Mouse (Mus musculus): ENCODE measurements around the gene Neurl3. TPM values are rescaled to one million over a fixed set of nuclear protein-coding genes. Genes with fewer than 3 reads are reported as not detected.

Gene Neurl3
- total RNA-seq, 1 experiment: 0.18 TPM

DNA sequence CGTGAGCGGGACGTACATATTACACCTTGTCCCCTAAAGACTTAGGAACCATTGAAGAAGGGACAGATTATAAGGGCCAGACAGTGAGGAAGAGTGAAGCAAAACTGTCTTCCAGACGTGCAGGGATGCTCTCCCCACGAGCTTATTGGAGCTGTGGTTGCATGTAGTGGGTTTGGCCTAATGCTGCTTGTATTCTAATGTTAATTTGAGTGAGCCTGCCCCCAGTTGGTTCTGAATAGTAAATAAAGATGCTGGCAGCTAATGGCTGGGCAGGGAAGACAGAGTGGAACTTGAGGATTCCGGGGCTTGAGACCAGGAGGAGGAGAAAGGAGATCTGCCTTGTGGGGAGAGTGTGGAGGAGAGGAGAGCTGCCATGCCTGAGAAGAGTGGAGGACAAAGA is 27.8 kb downstream of the Neurl3 start:
- H3K27ac ChIP-seq (ENCODE audit: insufficient read depth, low read depth, low read length, poor library complexity, severe bottlenecking): no peak overlapping the region
- no peaks in the 10 kb centered on the region for H3K9me3 ChIP-seq (ENCODE audit: control insufficient read depth, insufficient read depth, low read depth, low read length)
- no peak for DNase-seq (ENCODE audit: low read depth, low spot score)
- H3K9ac ChIP-seq (ENCODE audit: insufficient read depth, low read depth, low read length, poor library complexity, severe bottlenecking): no peak overlapping the region
- no peak for TF ChIP-seq HCFC1 (IDR thresholded peaks at IDR 0.05; ENCODE audit: borderline replicate concordance, insufficient read depth, low read length)
- no peak for TF ChIP-seq MAFK (IDR thresholded peaks at IDR 0.05; ENCODE audit: insufficient read depth, low read depth, low read length)
- TF ChIP-seq ZC3H11A (IDR thresholded peaks at IDR 0.05; ENCODE audit: borderline replicate concordance, low read depth, low read length): no peak
- TF ChIP-seq ZNF384 (IDR thresholded peaks at IDR 0.05; ENCODE audit: low read depth, low read length): no peak
- no peak for TF ChIP-seq CHD2 (IDR thresholded peaks at IDR 0.05; ENCODE audit: low read depth, low read length)
- no peak overlapping the region for H3K4me3 ChIP-seq (ENCODE audit: insufficient read depth in 1 of 2, low read depth in 1 of 2, low read length in 2 of 2, poor library complexity in 1 of 2, severe bottlenecking in 1 of 2)
- H3K36me3 ChIP-seq (ENCODE audit: control insufficient read depth, insufficient read depth, low read length, poor library complexity, severe bottlenecking): no peaks in the 10 kb centered on the region
- H3K4me1 ChIP-seq (ENCODE audit: control insufficient read depth in 2 of 2, insufficient read depth in 2 of 2, low read length in 2 of 2, poor library complexity in 1 of 2): peaks cover 0 to 15% of the 10 kb centered on the region in 2 experiments
- in situ Hi-C loops (cut with MboI; ENCODE audit: low sequenced_read_pairs in 2 of 2, unreplicated experiment in 2 of 2): no loop called here

DNA sequence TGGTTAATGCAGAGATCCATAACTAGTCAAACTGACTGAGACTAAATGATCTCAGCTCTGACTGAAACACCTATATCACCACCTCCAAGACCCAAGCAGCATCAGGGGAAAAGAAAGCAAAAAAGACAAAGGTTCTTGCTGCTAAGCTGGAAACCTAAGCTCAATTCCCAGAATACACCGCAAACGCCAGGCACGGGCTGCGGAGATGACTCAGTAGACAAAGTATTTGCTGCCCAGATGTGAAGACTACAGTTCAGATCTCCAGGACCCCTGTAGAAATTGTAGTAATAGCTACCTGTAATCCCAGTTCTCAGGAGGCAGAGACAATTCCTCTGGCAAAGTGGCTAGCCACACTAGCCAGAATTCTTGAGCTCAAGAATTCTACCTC is 29.7 kb downstream of the Neurl3 start:
- H3K36me3 ChIP-seq (ENCODE audit: control insufficient read depth, insufficient read depth, low read length, poor library complexity, severe bottlenecking): no peaks in the 10 kb centered on the region
- in situ Hi-C loops (cut with MboI; ENCODE audit: low sequenced_read_pairs in 2 of 2, unreplicated experiment in 2 of 2): no loop called here
- peaks cover 4 to 8% of the 10 kb centered on the region in 2 experiments for H3K4me1 ChIP-seq (ENCODE audit: control insufficient read depth in 2 of 2, insufficient read depth in 2 of 2, low read length in 2 of 2, poor library complexity in 1 of 2)
- DNase-seq (ENCODE audit: low read depth, low spot score): no peak
- H3K4me3 ChIP-seq (ENCODE audit: insufficient read depth in 1 of 2, low read depth in 1 of 2, low read length in 2 of 2, poor library complexity in 1 of 2, severe bottlenecking in 1 of 2): no peak overlapping the region
- TF ChIP-seq ZC3H11A (IDR thresholded peaks at IDR 0.05; ENCODE audit: borderline replicate concordance, low read depth, low read length): no peak
- H3K9ac ChIP-seq (ENCODE audit: insufficient read depth, low read depth, low read length, poor library complexity, severe bottlenecking): no peak overlapping the region
- H3K9me3 ChIP-seq (ENCODE audit: control insufficient read depth, insufficient read depth, low read depth, low read length): no peaks in the 10 kb centered on the region
- no peak overlapping the region for H3K27ac ChIP-seq (ENCODE audit: insufficient read depth, low read depth, low read length, poor library complexity, severe bottlenecking)

DNA sequence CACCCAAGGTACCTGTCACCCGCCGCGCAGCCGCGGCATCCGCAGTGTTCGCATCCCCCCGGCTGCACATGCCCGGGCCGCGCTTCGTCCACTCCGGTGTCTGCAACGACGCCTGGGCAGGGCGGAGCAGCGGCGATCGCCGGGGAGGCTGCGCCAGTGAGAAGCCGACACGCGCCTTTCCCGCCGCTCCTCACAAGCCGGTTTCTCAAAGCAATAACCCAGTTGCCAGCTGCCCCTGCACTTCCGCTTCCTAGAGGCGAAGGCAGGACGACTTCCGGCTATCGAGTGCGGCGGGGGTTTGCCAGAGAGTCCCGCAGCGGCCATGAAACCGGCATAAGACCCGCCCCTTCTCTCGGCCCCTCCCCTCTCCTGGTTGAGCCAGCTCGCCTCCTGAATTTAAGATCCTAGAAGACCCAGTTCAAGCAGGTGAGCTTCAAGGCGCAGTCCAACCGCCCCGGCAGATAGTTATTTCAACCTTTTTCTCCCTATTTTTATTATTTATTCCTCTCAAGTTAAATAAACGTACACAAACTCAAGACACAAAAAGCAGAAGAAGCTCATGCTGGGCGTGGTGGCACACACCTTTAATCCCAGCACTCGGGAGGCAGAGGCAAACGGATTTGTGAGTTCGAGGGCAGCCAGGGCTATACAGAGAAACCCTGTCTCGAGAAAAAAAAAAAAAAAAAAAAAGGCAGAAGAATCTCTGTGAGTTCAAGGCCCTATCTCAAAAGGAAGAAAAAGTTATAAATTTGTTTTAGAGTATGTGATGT is 30.2 kb downstream of the Neurl3 start, which contains the start of gene Uggt1:
Gene Uggt1, minus strand, starts transcription at position 663 of the 770 bp plus-strand sequence.
- Histone ChIP-seq H3K9me3 (ENCODE audit: control insufficient read depth, insufficient read depth, low read depth, low read length) (no peaks in the 10 kb centered on the region), H3K36me3 (ENCODE audit: control insufficient read depth, insufficient read depth, low read length, poor library complexity, severe bottlenecking) (no peaks in the 10 kb centered on the region), H3K4me1 (ENCODE audit: control insufficient read depth in 2 of 2, insufficient read depth in 2 of 2, low read length in 2 of 2, poor library complexity in 1 of 2) (peaks cover 7 to 8% of the 10 kb centered on the region in 2 experiments), H3K4me3 (ENCODE audit: insufficient read depth in 1 of 2, low read depth in 1 of 2, low read length in 2 of 2, poor library complexity in 1 of 2, severe bottlenecking in 1 of 2) (peak within 1 kb of the TSS; percentile 92 to 100), H3K9ac (ENCODE audit: insufficient read depth, low read depth, low read length, poor library complexity, severe bottlenecking) (peak within 1 kb of the TSS; percentile 92), H3K27ac (ENCODE audit: insufficient read depth, low read depth, low read length, poor library complexity, severe bottlenecking) (0 out of 2 replicates have a peak within 1 kb of the TSS, but pooled peaks have one; percentile 2)
- in situ Hi-C loops (cut with MboI; ENCODE audit: low sequenced_read_pairs in 2 of 2, unreplicated experiment in 2 of 2): no loop called here
- peak; percentile 91 for DNase-seq (ENCODE audit: low read depth, low spot score)
- TF ChIP-seq ZNF384 (IDR thresholded peaks at IDR 0.05; ENCODE audit: low read depth, low read length) (no peak), MAFK (IDR thresholded peaks at IDR 0.05; ENCODE audit: insufficient read depth, low read depth, low read length) (no peak), HCFC1 (IDR thresholded peaks at IDR 0.05; ENCODE audit: borderline replicate concordance, insufficient read depth, low read length) (peak; percentile 72; the same call in 1 of the 2 replicates), CHD2 (IDR thresholded peaks at IDR 0.05; ENCODE audit: low read depth, low read length) (no peak), ZC3H11A (IDR thresholded peaks at IDR 0.05; ENCODE audit: borderline replicate concordance, low read depth, low read length) (no peak)

DNA sequence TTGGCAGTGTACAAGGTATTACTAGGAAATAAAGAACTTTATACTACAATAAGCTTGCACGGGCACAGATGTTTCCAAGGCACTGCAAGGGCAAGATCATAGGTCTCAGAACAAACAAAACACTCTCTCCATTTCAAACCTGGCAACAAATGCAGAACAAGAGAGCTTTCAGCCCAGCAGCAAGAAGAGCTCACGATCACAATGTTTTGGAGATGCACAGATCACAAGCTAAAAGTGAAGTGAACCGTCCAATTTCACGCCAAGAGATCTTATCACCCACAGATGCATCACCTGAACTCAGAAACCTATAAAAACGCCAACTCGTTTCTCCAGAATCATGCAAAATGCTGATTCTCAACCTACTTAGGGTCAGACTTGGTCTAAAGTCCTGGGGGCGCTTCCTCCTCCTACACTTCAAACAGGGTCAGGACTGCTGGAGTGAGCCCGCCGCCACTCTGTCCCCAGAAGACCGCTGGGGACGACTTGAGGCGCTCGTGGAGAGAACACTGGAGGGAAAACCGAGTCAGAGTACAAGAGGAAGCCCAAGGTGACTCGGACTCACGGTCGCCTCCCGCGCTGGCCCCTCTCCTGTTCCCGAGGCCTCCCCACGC is 30.9 kb downstream of the Neurl3 start:
- H3K27ac ChIP-seq (ENCODE audit: insufficient read depth, low read depth, low read length, poor library complexity, severe bottlenecking): 0 out of 2 replicates have a peak overlapping the region, but pooled peaks have one; percentile 2
- TF ChIP-seq ZNF384 (IDR thresholded peaks at IDR 0.05; ENCODE audit: low read depth, low read length) (no peak), CHD2 (IDR thresholded peaks at IDR 0.05; ENCODE audit: low read depth, low read length) (no peak), HCFC1 (IDR thresholded peaks at IDR 0.05; ENCODE audit: borderline replicate concordance, insufficient read depth, low read length) (no peak), ZC3H11A (IDR thresholded peaks at IDR 0.05; ENCODE audit: borderline replicate concordance, low read depth, low read length) (no peak), MAFK (IDR thresholded peaks at IDR 0.05; ENCODE audit: insufficient read depth, low read depth, low read length) (no peak)
- peak overlapping the region; percentile 92 for H3K9ac ChIP-seq (ENCODE audit: insufficient read depth, low read depth, low read length, poor library complexity, severe bottlenecking)
- H3K36me3 ChIP-seq (ENCODE audit: control insufficient read depth, insufficient read depth, low read length, poor library complexity, severe bottlenecking): no peaks in the 10 kb centered on the region
- H3K9me3 ChIP-seq (ENCODE audit: control insufficient read depth, insufficient read depth, low read depth, low read length): no peaks in the 10 kb centered on the region
- H3K4me1 ChIP-seq (ENCODE audit: control insufficient read depth in 2 of 2, insufficient read depth in 2 of 2, low read length in 2 of 2, poor library complexity in 1 of 2): peaks cover 7 to 8% of the 10 kb centered on the region in 2 experiments
- peak overlapping the region; percentile 92 to 100 for H3K4me3 ChIP-seq (ENCODE audit: insufficient read depth in 1 of 2, low read depth in 1 of 2, low read length in 2 of 2, poor library complexity in 1 of 2, severe bottlenecking in 1 of 2)
- DNase-seq (ENCODE audit: low read depth, low spot score): no peak
- in situ Hi-C loops (cut with MboI; ENCODE audit: low sequenced_read_pairs in 2 of 2, unreplicated experiment in 2 of 2): no loop called here
